Mouse (Mus musculus): ENCODE data around the gene Zfp386. TPM values are rescaled to one million over a fixed set of nuclear protein-coding genes. Genes with fewer than 3 reads are reported as not detected.
A peak's percentile ranks its signal among the peaks of the same experiment; 100 is the strongest.

Zfp386 gene
- polyA plus RNA-seq, 1 experiment from 2014 or later: 29.4 TPM

DNA sequence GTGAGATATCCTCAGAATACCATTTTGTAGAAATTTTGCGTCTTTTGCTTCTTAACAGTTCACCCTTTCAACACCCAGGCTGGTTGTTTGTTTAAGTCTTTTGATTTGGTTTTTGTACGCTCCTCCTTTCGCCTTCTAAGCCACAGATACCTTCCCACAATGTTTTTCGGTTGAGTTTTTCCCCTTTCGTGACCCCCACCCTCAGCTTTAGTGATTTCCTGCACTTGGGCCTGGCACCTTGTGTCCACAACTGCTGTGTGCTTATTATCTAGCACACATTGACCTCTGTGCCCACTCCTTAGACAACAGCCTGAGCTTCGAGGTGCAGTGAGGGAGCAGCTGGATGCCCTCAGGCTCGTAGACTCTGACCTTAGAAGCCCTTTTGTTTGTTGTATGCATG is 1.2 kb downstream of the Zfp386 start:
- Histone ChIP-seq H3K4me2 (ENCODE audit: low read length) (peak overlapping the region; percentile 74), H3K4me3 (ENCODE audit: control insufficient read depth in 1 of 2, insufficient read depth in 1 of 2, low read depth in 1 of 2, low read length in 2 of 2) (peak overlapping the region in 1 of 2 experiments; percentile 86; a peak in 3 of 4 replicates), H3K9me3 (ENCODE audit: control insufficient read depth, low read length) (no peaks in the 10 kb centered on the region), H3K9ac (ENCODE audit: low read length) (peak overlapping the region; percentile 91), H3K36me3 (ENCODE audit: control insufficient read depth, insufficient read depth, low read length) (no peaks in the 10 kb centered on the region), H3K4me1 (ENCODE audit: control insufficient read depth in 2 of 2, insufficient read depth in 2 of 2, low read length in 2 of 2) (peaks cover 3 to 9% of the 10 kb centered on the region in 2 experiments), H3K27me3 (ENCODE audit: control insufficient read depth, insufficient read depth, low read length) (no peaks in the 10 kb centered on the region), H3K27ac (replicated peaks in 1 of 2; ENCODE audit: control insufficient read depth in 1 of 2, insufficient read depth in 1 of 2, low read depth in 2 of 2, low read length in 2 of 2) (no peak overlapping the region)
- no peak for ATAC-seq (ENCODE audit: insufficient number of reproducible peaks, insufficient read depth, low FRiP score, low read depth)
- 69% methylated on average over 7 of the region's 7 CpGs for WGBS

DNA sequence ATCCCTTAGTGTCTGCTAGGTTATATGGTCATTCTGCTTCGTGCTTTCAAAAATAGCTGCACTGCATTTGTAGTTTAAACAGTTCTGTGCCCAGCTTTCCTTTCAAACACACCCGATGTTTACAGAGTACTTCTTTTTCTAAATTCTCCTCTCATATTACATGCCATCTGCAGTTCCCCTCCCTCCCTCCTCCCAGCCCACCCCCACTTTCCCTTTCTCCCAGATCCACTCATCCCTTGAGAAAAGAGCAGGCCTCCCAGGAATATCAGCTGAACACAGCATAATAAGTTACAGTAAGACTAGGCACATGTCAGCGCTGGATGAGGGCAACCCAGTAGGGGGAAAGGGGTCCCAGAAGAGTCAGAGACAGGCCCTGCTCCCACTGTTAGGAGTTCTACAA is 1.7 kb downstream of the Zfp386 start:
- no peak for ATAC-seq (ENCODE audit: insufficient number of reproducible peaks, insufficient read depth, low FRiP score, low read depth)
- Histone ChIP-seq H3K27ac (replicated peaks in 1 of 2; ENCODE audit: control insufficient read depth in 1 of 2, insufficient read depth in 1 of 2, low read depth in 2 of 2, low read length in 2 of 2) (no peak overlapping the region), H3K36me3 (ENCODE audit: control insufficient read depth, insufficient read depth, low read length) (peaks cover 2% of the 10 kb centered on the region; the same call in 1 of the 2 replicates), H3K27me3 (ENCODE audit: control insufficient read depth, insufficient read depth, low read length) (no peaks in the 10 kb centered on the region), H3K9me3 (ENCODE audit: control insufficient read depth, low read length) (no peaks in the 10 kb centered on the region), H3K4me3 (ENCODE audit: control insufficient read depth in 1 of 2, insufficient read depth in 1 of 2, low read depth in 1 of 2, low read length in 2 of 2) (no peak overlapping the region; a peak in 1 of 4 replicates), H3K4me2 (ENCODE audit: low read length) (no peak overlapping the region), H3K9ac (ENCODE audit: low read length) (peak overlapping the region; percentile 91; the same call in 1 of the 2 replicates), H3K4me1 (ENCODE audit: control insufficient read depth in 2 of 2, insufficient read depth in 2 of 2, low read length in 2 of 2) (peaks cover 3 to 9% of the 10 kb centered on the region in 2 experiments)
- WGBS: 87% methylated on average over 3 of the region's 3 CpGs

DNA sequence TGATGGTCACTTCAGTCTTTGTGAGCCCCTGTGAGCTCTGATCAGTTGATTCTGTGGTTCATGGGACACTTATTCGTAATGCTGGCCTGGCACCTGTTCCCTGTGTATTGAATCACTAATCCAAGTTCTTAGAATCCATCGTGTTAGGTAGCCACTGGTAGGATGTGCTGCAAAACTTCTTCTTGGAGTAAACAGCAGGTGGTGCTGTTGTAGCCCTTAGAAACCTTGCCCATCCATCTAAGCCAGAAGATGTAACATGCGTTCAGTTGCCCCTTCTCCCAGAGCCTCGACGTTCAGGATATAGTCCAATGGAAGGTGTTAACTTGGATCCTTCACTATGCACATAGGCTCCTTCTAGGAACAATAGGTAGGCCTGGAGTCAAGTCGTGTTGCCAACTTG is 2.2 kb downstream of the Zfp386 start:
- H3K9ac ChIP-seq (ENCODE audit: low read length): no peak overlapping the region
- WGBS: 80% methylated on average over 6 of the region's 6 CpGs

DNA sequence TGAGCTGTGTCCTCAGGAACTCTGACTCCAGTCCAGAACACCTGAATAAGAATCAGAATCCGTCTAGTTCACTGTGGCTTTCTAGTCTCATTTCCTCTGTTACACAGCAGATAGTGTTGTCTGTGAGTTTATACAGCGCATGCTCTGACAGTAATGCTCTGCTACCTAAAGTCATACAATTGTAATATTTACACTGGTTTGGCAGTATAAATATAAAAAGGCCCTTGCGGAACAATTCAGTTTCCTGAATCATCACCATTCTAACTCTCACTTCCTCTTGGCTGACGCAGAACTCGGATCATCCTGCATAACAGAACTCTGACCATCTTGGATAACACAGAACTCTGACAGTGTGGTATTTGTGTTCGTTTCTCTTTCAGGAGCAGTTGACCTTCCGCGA is 6.8 kb downstream of the Zfp386 start:
- H3K4me3 ChIP-seq (ENCODE audit: control insufficient read depth in 1 of 2, insufficient read depth in 1 of 2, low read depth in 1 of 2, low read length in 2 of 2): no peak overlapping the region
- no peaks in the 10 kb centered on the region for H3K4me1 ChIP-seq (ENCODE audit: control insufficient read depth in 2 of 2, insufficient read depth in 2 of 2, low read length in 2 of 2)
- H3K9ac ChIP-seq (ENCODE audit: low read length): no peak overlapping the region
- ATAC-seq (ENCODE audit: insufficient number of reproducible peaks, insufficient read depth, low FRiP score, low read depth): no peak
- no peak overlapping the region for H3K27ac ChIP-seq (replicated peaks in 1 of 2; ENCODE audit: control insufficient read depth in 1 of 2, insufficient read depth in 1 of 2, low read depth in 2 of 2, low read length in 2 of 2)
- H3K36me3 ChIP-seq (ENCODE audit: control insufficient read depth, insufficient read depth, low read length): peaks cover 47% of the 10 kb centered on the region
- peaks cover 14% of the 10 kb centered on the region for H3K9me3 ChIP-seq (ENCODE audit: control insufficient read depth, low read length)
- 91% methylated on average over 8 of the region's 8 CpGs for WGBS
- H3K27me3 ChIP-seq (ENCODE audit: control insufficient read depth, insufficient read depth, low read length): no peaks in the 10 kb centered on the region
- no peak overlapping the region for H3K4me2 ChIP-seq (ENCODE audit: low read length)

More for the DNA sequence above, 2.2 kb downstream of the Zfp386 start:
- H3K36me3 ChIP-seq (ENCODE audit: control insufficient read depth, insufficient read depth, low read length): peaks cover 7% of the 10 kb centered on the region
- ATAC-seq (ENCODE audit: insufficient number of reproducible peaks, insufficient read depth, low FRiP score, low read depth): no peak
- no peaks in the 10 kb centered on the region for H3K9me3 ChIP-seq (ENCODE audit: control insufficient read depth, low read length)
- no peak overlapping the region for H3K27ac ChIP-seq (replicated peaks in 1 of 2; ENCODE audit: control insufficient read depth in 1 of 2, insufficient read depth in 1 of 2, low read depth in 2 of 2, low read length in 2 of 2)
- H3K4me3 ChIP-seq (ENCODE audit: control insufficient read depth in 1 of 2, insufficient read depth in 1 of 2, low read depth in 1 of 2, low read length in 2 of 2): no peak overlapping the region
- no peaks in the 10 kb centered on the region for H3K27me3 ChIP-seq (ENCODE audit: control insufficient read depth, insufficient read depth, low read length)
- H3K4me2 ChIP-seq (ENCODE audit: low read length): no peak overlapping the region
- peaks cover 3 to 9% of the 10 kb centered on the region in 2 experiments for H3K4me1 ChIP-seq (ENCODE audit: control insufficient read depth in 2 of 2, insufficient read depth in 2 of 2, low read length in 2 of 2)

DNA sequence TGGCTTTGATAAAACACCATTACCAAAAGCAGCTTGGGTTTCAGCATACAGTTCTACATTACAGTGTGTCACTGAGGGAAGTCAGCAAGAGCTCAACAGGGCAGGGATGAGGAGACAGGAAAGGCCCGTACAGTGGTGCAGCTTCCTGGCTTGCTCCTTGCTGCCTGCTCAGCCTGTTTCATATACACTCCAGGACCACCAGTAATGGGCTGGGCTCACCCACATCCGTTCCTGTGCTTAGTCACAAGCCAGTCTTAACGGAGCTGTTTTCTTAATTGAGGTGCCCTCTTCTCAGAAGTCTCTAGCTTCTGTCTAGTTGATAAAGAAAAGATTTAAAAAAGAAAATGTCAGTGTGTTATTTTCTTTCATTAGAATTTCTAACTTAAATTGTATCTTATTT is 8.6 kb downstream of the Zfp386 start:
- no peak for ATAC-seq (ENCODE audit: insufficient number of reproducible peaks, insufficient read depth, low FRiP score, low read depth)
- Histone ChIP-seq H3K4me3 (ENCODE audit: control insufficient read depth in 1 of 2, insufficient read depth in 1 of 2, low read depth in 1 of 2, low read length in 2 of 2) (no peak overlapping the region), H3K4me1 (ENCODE audit: control insufficient read depth in 2 of 2, insufficient read depth in 2 of 2, low read length in 2 of 2) (no peaks in the 10 kb centered on the region), H3K27me3 (ENCODE audit: control insufficient read depth, insufficient read depth, low read length) (no peaks in the 10 kb centered on the region), H3K36me3 (ENCODE audit: control insufficient read depth, insufficient read depth, low read length) (peaks cover 64% of the 10 kb centered on the region), H3K4me2 (ENCODE audit: low read length) (no peak overlapping the region), H3K9me3 (ENCODE audit: control insufficient read depth, low read length) (peaks cover 30% of the 10 kb centered on the region), H3K9ac (ENCODE audit: low read length) (no peak overlapping the region), H3K27ac (replicated peaks in 1 of 2; ENCODE audit: control insufficient read depth in 1 of 2, insufficient read depth in 1 of 2, low read depth in 2 of 2, low read length in 2 of 2) (no peak overlapping the region)
- WGBS: 90% methylated on average over 3 of the region's 3 CpGs

DNA sequence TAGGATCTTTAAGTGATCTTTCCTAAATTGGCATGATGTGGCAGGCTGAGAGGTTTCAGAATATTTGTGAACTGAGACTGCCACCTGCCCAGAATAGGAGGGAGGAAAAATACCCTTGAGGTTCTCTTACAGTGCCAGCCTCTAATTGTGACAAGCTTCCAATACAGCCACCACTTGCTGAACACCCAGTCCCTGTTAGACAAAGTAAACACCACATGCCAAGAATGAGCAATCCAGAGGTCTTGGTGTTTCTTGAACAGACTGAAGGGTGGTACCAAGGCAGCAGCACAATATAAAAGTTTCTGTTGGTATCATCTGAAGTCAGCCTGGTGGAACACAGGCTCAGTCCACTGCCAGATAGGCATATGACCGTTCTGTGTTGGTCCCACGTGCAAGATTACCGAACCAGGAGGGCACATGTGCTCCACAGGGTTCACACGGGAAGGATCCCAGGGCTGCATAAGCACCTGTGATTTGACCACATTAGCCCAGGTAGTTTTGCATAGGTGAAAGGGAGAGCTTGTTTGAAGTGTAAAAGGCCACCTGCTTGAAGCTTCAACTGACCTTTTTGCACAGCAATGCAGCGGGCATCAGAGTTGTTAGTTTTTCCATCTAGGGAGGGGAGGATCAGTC is 14.2 kb downstream of the Zfp386 start:
- no peak for ATAC-seq (ENCODE audit: insufficient number of reproducible peaks, insufficient read depth, low FRiP score, low read depth)

DNA sequence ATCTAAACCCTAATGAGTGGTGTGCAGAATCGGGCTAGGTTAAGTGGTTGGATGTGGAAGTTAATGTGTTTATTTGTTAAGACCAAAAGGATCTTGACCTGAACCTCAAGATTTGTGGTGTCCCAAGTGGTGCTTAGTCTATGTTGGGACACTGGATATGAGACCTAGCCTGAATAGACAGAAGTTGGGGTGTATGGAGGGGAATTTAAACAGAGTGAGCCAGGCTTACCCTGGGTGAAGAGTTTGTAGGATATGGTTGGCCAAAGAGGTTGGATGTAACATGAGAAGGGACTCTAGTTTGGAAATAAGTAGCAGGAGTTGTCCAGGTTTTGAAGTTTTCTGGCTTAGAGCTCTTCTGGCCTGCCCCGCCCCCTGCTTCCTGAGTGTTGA is 14.7 kb downstream of the Zfp386 start:
- Histone ChIP-seq H3K4me3 (ENCODE audit: control insufficient read depth in 1 of 2, insufficient read depth in 1 of 2, low read depth in 1 of 2, low read length in 2 of 2) (no peak overlapping the region), H3K27ac (replicated peaks in 1 of 2; ENCODE audit: control insufficient read depth in 1 of 2, insufficient read depth in 1 of 2, low read depth in 2 of 2, low read length in 2 of 2) (no peak overlapping the region), H3K9ac (ENCODE audit: low read length) (no peak overlapping the region), H3K27me3 (ENCODE audit: control insufficient read depth, insufficient read depth, low read length) (no peaks in the 10 kb centered on the region), H3K4me1 (ENCODE audit: control insufficient read depth in 2 of 2, insufficient read depth in 2 of 2, low read length in 2 of 2) (no peaks in the 10 kb centered on the region), H3K9me3 (ENCODE audit: control insufficient read depth, low read length) (peaks cover 48% of the 10 kb centered on the region), H3K4me2 (ENCODE audit: low read length) (no peak overlapping the region), H3K36me3 (ENCODE audit: control insufficient read depth, insufficient read depth, low read length) (peaks cover 44% of the 10 kb centered on the region)
- ATAC-seq (ENCODE audit: insufficient number of reproducible peaks, insufficient read depth, low FRiP score, low read depth): no peak
- WGBS: 90% methylated on average over 2 of the region's 2 CpGs

More for the DNA sequence above, 14.2 kb downstream of the Zfp386 start:
- Histone ChIP-seq H3K27ac (replicated peaks in 1 of 2; ENCODE audit: control insufficient read depth in 1 of 2, insufficient read depth in 1 of 2, low read depth in 2 of 2, low read length in 2 of 2) (no peak overlapping the region), H3K36me3 (ENCODE audit: control insufficient read depth, insufficient read depth, low read length) (peaks cover 49% of the 10 kb centered on the region), H3K4me3 (ENCODE audit: control insufficient read depth in 1 of 2, insufficient read depth in 1 of 2, low read depth in 1 of 2, low read length in 2 of 2) (no peak overlapping the region), H3K9me3 (ENCODE audit: control insufficient read depth, low read length) (peaks cover 51% of the 10 kb centered on the region), H3K9ac (ENCODE audit: low read length) (no peak overlapping the region), H3K27me3 (ENCODE audit: control insufficient read depth, insufficient read depth, low read length) (no peaks in the 10 kb centered on the region), H3K4me2 (ENCODE audit: low read length) (no peak overlapping the region), H3K4me1 (ENCODE audit: control insufficient read depth in 2 of 2, insufficient read depth in 2 of 2, low read length in 2 of 2) (no peaks in the 10 kb centered on the region)
- whole genome bisulfite sequencing: 96% methylated on average over 5 of the region's 5 CpGs

DNA sequence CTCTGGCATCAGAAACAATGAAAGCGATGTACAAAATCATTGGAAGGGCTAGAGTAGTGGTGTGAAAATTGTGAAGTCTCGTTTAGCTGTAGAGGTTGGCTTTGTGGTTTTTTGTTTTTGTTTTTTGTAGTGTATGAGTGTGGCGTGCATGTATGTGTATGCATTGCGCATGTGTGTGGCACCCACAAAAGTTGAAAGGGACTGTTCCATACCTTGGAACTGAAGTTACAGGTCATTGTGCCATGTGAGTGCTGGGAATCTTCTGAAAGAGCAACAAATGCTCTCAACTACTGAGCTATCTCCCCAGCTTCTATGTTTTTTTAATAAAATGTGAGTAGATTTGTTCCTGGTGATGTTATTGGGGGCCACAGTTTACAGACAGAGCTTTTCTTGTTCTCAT is 15.5 kb downstream of the Zfp386 start:
- H3K9me3 ChIP-seq (ENCODE audit: control insufficient read depth, low read length): peaks cover 48% of the 10 kb centered on the region
- no peak overlapping the region for H3K4me2 ChIP-seq (ENCODE audit: low read length)
- no peak overlapping the region for H3K4me3 ChIP-seq (ENCODE audit: control insufficient read depth in 1 of 2, insufficient read depth in 1 of 2, low read depth in 1 of 2, low read length in 2 of 2)
- no peaks in the 10 kb centered on the region for H3K27me3 ChIP-seq (ENCODE audit: control insufficient read depth, insufficient read depth, low read length)
- H3K27ac ChIP-seq (replicated peaks in 1 of 2; ENCODE audit: control insufficient read depth in 1 of 2, insufficient read depth in 1 of 2, low read depth in 2 of 2, low read length in 2 of 2): no peak overlapping the region
- no peaks in the 10 kb centered on the region for H3K4me1 ChIP-seq (ENCODE audit: control insufficient read depth in 2 of 2, insufficient read depth in 2 of 2, low read length in 2 of 2)
- WGBS: 95% methylated on average over 4 of the region's 4 CpGs
- peaks cover 37% of the 10 kb centered on the region for H3K36me3 ChIP-seq (ENCODE audit: control insufficient read depth, insufficient read depth, low read length)
- no peak for ATAC-seq (ENCODE audit: insufficient number of reproducible peaks, insufficient read depth, low FRiP score, low read depth)
- no peak overlapping the region for H3K9ac ChIP-seq (ENCODE audit: low read length)

All from heart, embryonic 14.5 days (tissue).